Mouse (Mus musculus): ENCODE results near the gene Plxna1. TPM values are rescaled to one million over a fixed set of nuclear protein-coding genes. Genes with fewer than 3 reads are reported as not detected.

The Plxna1 gene
- polyA plus RNA-seq, 1 experiment: 24.3 TPM

DNA sequence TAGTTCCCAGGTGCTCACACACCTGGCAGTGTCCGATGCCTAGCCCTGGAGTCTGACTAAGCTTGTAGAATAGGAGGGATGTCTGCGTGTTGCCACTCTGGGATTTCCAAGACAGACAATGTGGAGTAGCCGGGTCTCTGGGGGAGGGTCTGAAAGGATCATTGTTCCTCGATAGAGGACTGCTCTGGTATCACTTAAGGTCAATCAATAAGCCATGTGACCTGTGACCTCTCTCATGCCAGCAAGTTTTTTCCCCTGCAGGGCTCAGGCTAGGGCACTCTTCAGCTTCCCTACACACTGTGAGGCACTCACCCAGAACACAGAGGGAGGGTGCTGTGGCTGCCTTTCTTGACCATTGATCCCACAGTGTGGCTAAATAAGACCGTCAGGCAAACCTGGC, 19.4 kb upstream of the Plxna1 start:
- TF ChIP-seq CTCF (IDR thresholded peaks at IDR 0.05; ENCODE audit: extremely low read depth, insufficient read length, insufficient replicate concordance, low read depth, low read length) (no peak), POLR2A (IDR thresholded peaks at IDR 0.05; ENCODE audit: low read depth, low read length) (no peak)
- Histone ChIP-seq H3K36me3 (ENCODE audit: control insufficient read depth, insufficient read depth, low read length) (no peaks in the 10 kb centered on the region), H3K27ac (ENCODE audit: insufficient read depth, low read depth, low read length) (no peak overlapping the region), H3K27me3 (ENCODE audit: control insufficient read depth, insufficient read depth, low read length) (no peaks in the 10 kb centered on the region), H3K4me1 (ENCODE audit: control insufficient read depth, insufficient read depth, insufficient read length, low read length) (peaks cover 9% of the 10 kb centered on the region; the same call in 1 of the 2 replicates), H3K4me3 (ENCODE audit: low read depth, low read length) (no peak overlapping the region)
- WGBS: 80% methylated on average over 5 of the region's 5 CpGs

DNA sequence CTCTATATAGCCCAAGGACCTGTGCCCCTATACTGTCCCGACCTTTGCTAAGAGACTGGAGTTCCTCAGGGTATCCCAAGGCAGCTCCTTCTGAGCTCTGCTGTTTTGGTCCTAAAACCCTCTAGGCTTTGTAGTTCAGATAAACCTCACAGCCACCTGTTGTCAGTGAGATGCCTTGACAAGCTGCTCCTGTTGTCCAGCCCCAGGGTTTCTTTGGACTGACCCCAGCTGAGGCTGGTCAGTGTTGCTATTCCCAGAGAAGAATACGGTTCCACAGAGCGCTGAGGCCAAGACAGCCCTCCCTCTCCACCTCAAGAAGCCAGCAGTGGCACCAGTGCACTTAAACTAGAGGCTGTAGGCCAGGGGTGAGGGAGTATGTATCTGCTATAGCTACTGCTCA, 18.8 kb upstream of the Plxna1 start:
- 83% methylated on average over 3 of the region's 3 CpGs for WGBS
- no peak for TF ChIP-seq CTCF (IDR thresholded peaks at IDR 0.05; ENCODE audit: extremely low read depth, insufficient read length, insufficient replicate concordance, low read depth, low read length)
- TF ChIP-seq POLR2A (IDR thresholded peaks at IDR 0.05; ENCODE audit: low read depth, low read length): no peak

DNA sequence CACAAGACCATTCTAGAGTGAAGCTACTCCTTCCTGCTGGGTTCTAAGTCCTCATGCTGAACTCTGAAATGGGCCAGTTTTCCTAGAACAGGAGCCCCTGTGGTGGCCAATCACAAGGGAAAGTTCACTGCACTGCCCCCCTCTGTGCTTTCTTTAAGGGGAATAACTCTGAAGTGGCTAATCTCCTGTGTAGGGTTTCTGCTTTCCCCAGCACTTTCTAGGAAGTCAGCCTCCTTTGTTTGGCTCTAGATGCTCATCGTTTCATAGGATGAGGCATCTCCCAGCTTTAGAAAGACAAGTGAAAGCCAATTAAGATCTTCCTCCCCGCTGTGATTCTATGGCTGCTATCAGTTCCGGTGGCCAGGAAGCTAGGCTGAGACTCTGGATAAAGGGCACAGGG, 18.3 kb upstream of the Plxna1 start:
- Histone ChIP-seq H3K4me3 (ENCODE audit: low read depth, low read length) (no peak overlapping the region), H3K36me3 (ENCODE audit: control insufficient read depth, insufficient read depth, low read length) (no peaks in the 10 kb centered on the region), H3K4me1 (ENCODE audit: control insufficient read depth, insufficient read depth, insufficient read length, low read length) (peaks cover 9% of the 10 kb centered on the region; the same call in 1 of the 2 replicates), H3K27me3 (ENCODE audit: control insufficient read depth, insufficient read depth, low read length) (no peaks in the 10 kb centered on the region), H3K27ac (ENCODE audit: insufficient read depth, low read depth, low read length) (no peak overlapping the region)
- 72% methylated on average over 3 of the region's 3 CpGs for WGBS
- TF ChIP-seq POLR2A (IDR thresholded peaks at IDR 0.05; ENCODE audit: low read depth, low read length): no peak
- TF ChIP-seq CTCF (IDR thresholded peaks at IDR 0.05; ENCODE audit: extremely low read depth, insufficient read length, insufficient replicate concordance, low read depth, low read length): no peak

More for the DNA sequence above, 18.8 kb upstream of the Plxna1 start:
- no peaks in the 10 kb centered on the region for H3K27me3 ChIP-seq (ENCODE audit: control insufficient read depth, insufficient read depth, low read length)
- no peak overlapping the region for H3K4me3 ChIP-seq (ENCODE audit: low read depth, low read length)
- peaks cover 9% of the 10 kb centered on the region; the same call in 1 of the 2 replicates for H3K4me1 ChIP-seq (ENCODE audit: control insufficient read depth, insufficient read depth, insufficient read length, low read length)
- H3K36me3 ChIP-seq (ENCODE audit: control insufficient read depth, insufficient read depth, low read length): no peaks in the 10 kb centered on the region
- H3K27ac ChIP-seq (ENCODE audit: insufficient read depth, low read depth, low read length): no peak overlapping the region

DNA sequence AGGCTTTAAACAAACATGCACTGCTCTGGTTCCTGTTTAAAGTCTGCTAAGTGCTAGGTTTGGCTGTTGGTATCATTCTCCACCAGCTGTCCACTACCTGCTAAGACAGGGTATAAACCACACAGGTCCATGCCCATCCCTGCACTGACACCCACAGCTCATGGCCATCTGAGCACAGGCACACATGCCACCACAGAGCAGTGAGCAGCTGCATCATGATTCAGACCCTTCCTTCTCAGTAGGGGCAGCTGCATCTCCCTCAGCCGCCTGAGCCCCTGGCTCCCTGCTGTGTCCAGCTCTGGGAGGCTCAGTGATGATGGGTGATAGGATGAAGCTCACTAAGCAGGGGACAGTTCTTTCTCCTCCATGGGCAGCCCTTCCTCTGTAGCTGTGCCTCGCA, 15.8 kb upstream of the Plxna1 start:
- Histone ChIP-seq H3K27ac (ENCODE audit: insufficient read depth, low read depth, low read length) (no peak overlapping the region), H3K27me3 (ENCODE audit: control insufficient read depth, insufficient read depth, low read length) (no peaks in the 10 kb centered on the region), H3K36me3 (ENCODE audit: control insufficient read depth, insufficient read depth, low read length) (no peaks in the 10 kb centered on the region), H3K4me1 (ENCODE audit: control insufficient read depth, insufficient read depth, insufficient read length, low read length) (peaks cover 13% of the 10 kb centered on the region; the same call in 1 of the 2 replicates), H3K4me3 (ENCODE audit: low read depth, low read length) (no peak overlapping the region)
- 76% methylated on average over 2 of the region's 2 CpGs for WGBS
- no peak for TF ChIP-seq CTCF (IDR thresholded peaks at IDR 0.05; ENCODE audit: extremely low read depth, insufficient read length, insufficient replicate concordance, low read depth, low read length)
- TF ChIP-seq POLR2A (IDR thresholded peaks at IDR 0.05; ENCODE audit: low read depth, low read length): no peak

DNA sequence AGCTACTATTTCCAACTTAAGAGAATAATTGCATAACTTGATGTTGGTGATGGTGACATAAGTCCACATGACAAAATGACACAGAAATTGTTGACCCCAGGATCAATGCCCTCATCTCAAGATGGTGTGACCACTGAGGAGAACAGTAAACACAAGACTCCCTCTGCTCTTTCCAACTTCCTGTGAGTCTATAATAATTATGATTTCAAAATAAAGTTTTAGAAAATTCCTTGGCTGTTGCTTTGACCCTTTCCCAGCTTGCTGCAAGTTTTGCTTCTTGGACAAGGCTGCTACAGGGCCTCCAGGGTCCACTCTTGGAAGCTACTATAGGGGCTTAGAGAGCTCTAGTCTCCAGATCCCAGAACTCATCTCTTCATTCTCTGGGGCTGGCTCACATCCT, 6.4 kb upstream of the Plxna1 start:
- no peaks in the 10 kb centered on the region for H3K4me1 ChIP-seq (ENCODE audit: control insufficient read depth, insufficient read depth, insufficient read length, low read length)
- no peaks in the 10 kb centered on the region for H3K36me3 ChIP-seq (ENCODE audit: control insufficient read depth, insufficient read depth, low read length)
- H3K4me3 ChIP-seq (ENCODE audit: low read depth, low read length): no peak overlapping the region
- H3K27me3 ChIP-seq (ENCODE audit: control insufficient read depth, insufficient read depth, low read length): no peaks in the 10 kb centered on the region
- no peak overlapping the region for H3K27ac ChIP-seq (ENCODE audit: insufficient read depth, low read depth, low read length)
- TF ChIP-seq POLR2A (IDR thresholded peaks at IDR 0.05; ENCODE audit: low read depth, low read length) (no peak), CTCF (IDR thresholded peaks at IDR 0.05; ENCODE audit: extremely low read depth, insufficient read length, insufficient replicate concordance, low read depth, low read length) (no peak)

DNA sequence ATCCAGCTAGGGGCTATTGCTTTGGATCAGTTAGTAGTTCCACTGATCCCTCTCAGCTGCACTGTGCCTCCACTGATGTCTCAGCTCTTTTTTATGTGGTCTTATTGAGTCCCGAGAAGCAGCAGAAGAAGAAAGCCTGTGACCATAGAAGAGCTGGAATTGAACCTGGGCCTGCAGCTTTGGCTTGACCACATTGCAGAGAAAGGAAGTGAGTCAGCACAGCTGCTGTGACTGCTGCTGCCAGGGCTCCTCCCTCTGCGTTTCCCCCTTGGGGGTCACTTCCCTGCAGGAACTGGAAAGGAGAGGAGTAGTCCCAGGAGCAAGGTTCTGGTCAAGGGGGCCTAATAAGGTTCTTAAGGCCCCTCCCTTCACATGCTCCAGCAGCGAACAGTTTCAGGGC, 1.9 kb upstream of the Plxna1 start:
- 72% methylated on average over 3 of the region's 3 CpGs for WGBS
- TF ChIP-seq CTCF (IDR thresholded peaks at IDR 0.05; ENCODE audit: extremely low read depth, insufficient read length, insufficient replicate concordance, low read depth, low read length): no peak
- no peak for TF ChIP-seq POLR2A (IDR thresholded peaks at IDR 0.05; ENCODE audit: low read depth, low read length)
- Histone ChIP-seq H3K36me3 (ENCODE audit: control insufficient read depth, insufficient read depth, low read length) (no peaks in the 10 kb centered on the region), H3K4me3 (ENCODE audit: low read depth, low read length) (no peak overlapping the region), H3K27me3 (ENCODE audit: control insufficient read depth, insufficient read depth, low read length) (0 out of 2 replicates have a peak, but pooled peaks cover 5% of the 10 kb centered on the region), H3K27ac (ENCODE audit: insufficient read depth, low read depth, low read length) (no peak overlapping the region), H3K4me1 (ENCODE audit: control insufficient read depth, insufficient read depth, insufficient read length, low read length) (peaks cover 16% of the 10 kb centered on the region)

DNA sequence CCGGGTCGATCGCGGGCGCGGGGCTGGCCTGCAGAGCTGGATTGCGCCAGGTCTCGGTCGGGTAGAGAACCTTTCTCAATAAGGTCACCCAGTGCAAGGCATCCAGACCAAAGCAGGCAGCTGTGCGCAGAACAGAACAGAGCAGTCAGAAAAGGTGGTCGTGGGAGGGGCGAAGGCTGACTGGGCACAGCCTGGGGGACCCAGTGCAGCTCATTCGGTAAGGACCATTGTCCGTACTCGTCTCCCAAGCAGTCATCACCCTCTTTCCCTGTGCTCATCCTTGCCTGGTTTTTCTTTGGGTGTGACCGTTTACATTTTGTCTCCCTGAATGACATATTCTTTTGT, 659 bp upstream of the Plxna1 start:
- 14% methylated on average over 16 of the region's 16 CpGs for WGBS
- Histone ChIP-seq H3K27me3 (ENCODE audit: control insufficient read depth, insufficient read depth, low read length) (0 out of 2 replicates have a peak, but pooled peaks cover 5% of the 10 kb centered on the region), H3K36me3 (ENCODE audit: control insufficient read depth, insufficient read depth, low read length) (no peaks in the 10 kb centered on the region), H3K27ac (ENCODE audit: insufficient read depth, low read depth, low read length) (no peak overlapping the region), H3K4me3 (ENCODE audit: low read depth, low read length) (peak overlapping the region; percentile 53), H3K4me1 (ENCODE audit: control insufficient read depth, insufficient read depth, insufficient read length, low read length) (peaks cover 16% of the 10 kb centered on the region)
- TF ChIP-seq POLR2A (IDR thresholded peaks at IDR 0.05; ENCODE audit: low read depth, low read length): no peak
- TF ChIP-seq CTCF (IDR thresholded peaks at IDR 0.05; ENCODE audit: extremely low read depth, insufficient read length, insufficient replicate concordance, low read depth, low read length): no peak
